Mouse (Mus musculus): ENCODE data around the gene Tenm3.

The Tenm3 gene

GRCm38 (mm10) chr8:48803070-48803469, 40.7 kb downstream of the Tenm3 start:
- no peak for DNase-seq

- no peak for DNase-seq
Measured at GRCm38 (mm10) chr8:48802231-48802630, 41.5 kb downstream of the Tenm3 start.

- peak; percentile 8 to 10 for DNase-seq
Measured at GRCm38 (mm10) chr8:48797955-48798359, 45.8 kb downstream of the Tenm3 start.

- no peak for DNase-seq
Measured at GRCm38 (mm10) chr8:48794285-48794684, 49.5 kb downstream of the Tenm3 start.

- DNase-seq, result no peak
Measured at GRCm38 (mm10) chr8:48793729-48794128, 50.0 kb downstream of the Tenm3 start.

- DNase-seq, result peak; percentile 9 to 10
Measured at GRCm38 (mm10) chr8:48792587-48793326, 51.0 kb downstream of the Tenm3 start.

- no peak for DNase-seq
Measured at GRCm38 (mm10) chr8:48783308-48783707, 60.4 kb downstream of the Tenm3 start.

GRCm38 (mm10) chr8:48780628-48781027, 63.1 kb downstream of the Tenm3 start:
- DNase-seq, result no peak

- DNase-seq, result no peak
Measured at GRCm38 (mm10) chr8:48779194-48779593, 64.6 kb downstream of the Tenm3 start.

GRCm38 (mm10) chr8:48776081-48776480, 67.7 kb downstream of the Tenm3 start:
- peak in 1 of 2 experiments; percentile 9 for DNase-seq

GRCm38 (mm10) chr8:48775531-48776037, 68.2 kb downstream of the Tenm3 start:
- no peak for DNase-seq

- DNase-seq, result no peak
Measured at GRCm38 (mm10) chr8:48774837-48775236, 68.9 kb downstream of the Tenm3 start.

GRCm38 (mm10) chr8:48766545-48767234, 77.1 kb downstream of the Tenm3 start:
- no peak for DNase-seq

GRCm38 (mm10) chr8:48765212-48765611, 78.5 kb downstream of the Tenm3 start:
- no peak for DNase-seq

GRCm38 (mm10) chr8:48764011-48764410, 79.7 kb downstream of the Tenm3 start:
- no peak for DNase-seq

GRCm38 (mm10) chr8:48756874-48757273, 86.9 kb downstream of the Tenm3 start:
- no peak for DNase-seq

- peak in 1 of 2 experiments; percentile 19 for DNase-seq
Measured at GRCm38 (mm10) chr8:48755492-48755891, 88.3 kb downstream of the Tenm3 start.

- DNase-seq, result no peak
Measured at GRCm38 (mm10) chr8:48754959-48755358, 88.8 kb downstream of the Tenm3 start.

- no peak for DNase-seq
Measured at GRCm38 (mm10) chr8:48751965-48752364, 91.8 kb downstream of the Tenm3 start.

GRCm38 (mm10) chr8:48748503-48749059, 95.2 kb downstream of the Tenm3 start:
- no peak for DNase-seq

GRCm38 (mm10) chr8:48743912-48744311, 99.8 kb downstream of the Tenm3 start:
- no peak for DNase-seq

- no peak for DNase-seq
Measured at GRCm38 (mm10) chr8:48742741-48743140, 101.0 kb downstream of the Tenm3 start.

GRCm38 (mm10) chr8:48740951-48741350, 102.8 kb downstream of the Tenm3 start:
- peak in 1 of 2 experiments; percentile 5 for DNase-seq

All from cerebellum, postnatal 10 days (tissue).